Comparison of ENCODE assay signal across 9 mouse cellular contexts in genomic region chr6:121560852-121561251, GRCm38 (mm10).
DNase-seq lines count a peak whose midpoint lies in the region; ATAC-seq lines count a peak whose summit lies in the region.
"Had no signal": no experiment of that assay in that cellular context is flagged by ENCODE, and none has a peak within 500 bp of the region (broad histone marks: within the 10 kb centered on the region; RNA-seq: fewer than 3 reads in every experiment).

No protein-coding gene starts in this region.

- H3K36me3 ChIP-seq in liver, embryonic 12.5 days = no peaks in the 10 kb centered on the region
- H3K36me3 ChIP-seq in intestine, embryonic 15.5 days = no peaks in the 10 kb centered on the region
- H3K36me3 ChIP-seq: liver, embryonic 15.5 days had no signal

- H3K27me3 ChIP-seq in liver, embryonic 12.5 days (replicated peaks) = no peaks in the 10 kb centered on the region
- no peaks in the 10 kb centered on the region for H3K27me3 ChIP-seq in intestine, embryonic 15.5 days (replicated peaks)
- H3K27me3 ChIP-seq: liver, embryonic 15.5 days had no signal

- no peak for ATAC-seq in liver, embryonic 12.5 days
- ATAC-seq in intestine, embryonic 15.5 days = peak; percentile 34; the same call in 1 of the 2 replicates

- H3K4me1 ChIP-seq in liver, embryonic 12.5 days = no peaks in the 10 kb centered on the region
- H3K4me1 ChIP-seq in intestine, embryonic 15.5 days (replicated peaks) = no peaks in the 10 kb centered on the region
- H3K4me1 ChIP-seq: liver, embryonic 15.5 days had no signal

- H3K9ac ChIP-seq in liver, embryonic 12.5 days = no peak overlapping the region
- no peak overlapping the region for H3K9ac ChIP-seq in intestine, embryonic 15.5 days
- H3K9ac ChIP-seq: liver, embryonic 15.5 days had no signal

- no peak overlapping the region for H3K27ac ChIP-seq in liver, embryonic 12.5 days
- H3K27ac ChIP-seq in intestine, embryonic 15.5 days = no peak overlapping the region
- H3K27ac ChIP-seq: liver, embryonic 15.5 days had no signal

- WGBS in liver, embryonic 12.5 days (ENCODE audit: insufficient replicate concordance) = 14% methylated on average over 3 of the region's 3 CpGs
- 6% methylated on average over 3 of the region's 3 CpGs for WGBS in intestine, embryonic 15.5 days

- no peaks in the 10 kb centered on the region for H3K9me3 ChIP-seq in liver, embryonic 12.5 days (replicated peaks)
- no peaks in the 10 kb centered on the region for H3K9me3 ChIP-seq in intestine, embryonic 15.5 days
- H3K9me3 ChIP-seq: liver, embryonic 15.5 days had no signal

- intact Hi-C loops in left cerebral cortex, postnatal 25 days (cut with DNase I) = loop anchor here (2.0 to 10.0 kb wide), 3 partner anchors 51 to 744 kb away; no protein-coding TSS in a partner anchor

- no peak overlapping the region for H3K4me2 ChIP-seq in liver, embryonic 12.5 days
- no peak overlapping the region for H3K4me2 ChIP-seq in intestine, embryonic 15.5 days (replicated peaks)
- H3K4me2 ChIP-seq: liver, embryonic 15.5 days had no signal

- peak; percentile 29 for DNase-seq in liver
- DNase-seq in adrenal gland, postnatal 10 days = peak; percentile 64
- DNase-seq in embryo, embryonic 9.5 days (ENCODE audit: extremely low spot score) = peak; percentile 39
- DNase-seq in left cerebral cortex, postnatal 25 days (ENCODE audit: low spot score in 2 of 2) = peak; percentile 65 to 68
- DNase-seq in retina, adult 2 months (ENCODE audit: low read depth, low spot score) = peak; percentile 43
- no peak for DNase-seq in spleen, adult 18-20 months

- no peak overlapping the region for H3K4me3 ChIP-seq in liver, embryonic 12.5 days
- no peak overlapping the region for H3K4me3 ChIP-seq in intestine, embryonic 15.5 days (replicated peaks)
- H3K4me3 ChIP-seq: liver, embryonic 15.5 days had no signal

Comparison
In these comparisons a context has a peak if more than half of its experiments do, and no peak if none do; other contexts are left out.
1. DNase-seq: peak in liver (single experiment), adrenal gland, postnatal 10 days (single experiment), embryo, embryonic 9.5 days (single experiment), left cerebral cortex, postnatal 25 days (2 of 2) and retina, adult 2 months (single experiment); none in spleen, adult 18-20 months (0 of 2).